Mouse (Mus musculus) hindbrain, embryonic 16.5 days (tissue): ENCODE data around the gene Mepce. TPM values are rescaled to one million over a fixed set of nuclear protein-coding genes. Genes with fewer than 3 reads are reported as not detected.

Experiments
- ATAC-seq: fragments of 200-750 bp; cut with Nextera tagmentation; 2 replicates; pipeline ENCODE4 v1.8.0; 2017; ENCODE audit warnings: moderate TSS enrichment, moderate library complexity
- H3K27ac ChIP-seq: fragments of 300-500 bp; sonication (generic); 2 replicates; pipeline ENCODE4 v1.5.1; 2014; ENCODE audit warnings: low read depth, mild to moderate bottlenecking, control low read depth, low read length, moderate library complexity
- H3K27me3 ChIP-seq: fragments of 300-500 bp; sonication (generic); replicated peaks from 2 replicates; pipeline ENCODE4 v1.6.1; 2014; ENCODE audit warnings: low read length; ENCODE audit not compliant: control insufficient read depth, insufficient read depth
- H3K36me3 ChIP-seq: fragments of 300-500 bp; sonication (generic); 2 replicates; pipeline ENCODE4 v1.6.1; 2014; ENCODE audit warnings: mild to moderate bottlenecking, low read length, moderate library complexity, mixed read lengths; ENCODE audit not compliant: control insufficient read depth, insufficient read depth
- H3K4me1 ChIP-seq: fragments of 300-500 bp; sonication (generic); 2 replicates; pipeline ENCODE4 v1.6.1; 2014; ENCODE audit warnings: low read depth, low read length; ENCODE audit not compliant: control insufficient read depth, insufficient read depth
- H3K4me2 ChIP-seq: fragments of 300-500 bp; sonication (generic); 2 replicates; pipeline ENCODE4 v1.6.1; 2014; ENCODE audit warnings: mild to moderate bottlenecking, low read length, control low read depth, moderate library complexity
- H3K4me3 ChIP-seq: fragments of 300-500 bp; sonication (generic); 2 replicates; pipeline ENCODE4 v1.5.1; 2014; ENCODE audit warnings: mild to moderate bottlenecking, low read length, control low read depth, moderate library complexity
- H3K9ac ChIP-seq: fragments of 300-500 bp; sonication (generic); 2 replicates; pipeline ENCODE4 v1.6.1; 2014; ENCODE audit warnings: low read depth, mild to moderate bottlenecking, control low read depth, low read length, moderate library complexity
- H3K9me3 ChIP-seq: fragments of 300-500 bp; sonication (generic); 2 replicates; pipeline ENCODE4 v1.6.1; 2014; ENCODE audit warnings: mild to moderate bottlenecking, low read length, moderate library complexity; ENCODE audit not compliant: control insufficient read depth
- WGBS: fragments of 180-500 bp; shearing (Covaris S2); extraction: QIAGEN DNeasy Blood & Tissue Kit; methylation state at CpG from one replicate; pipeline ENCODE4 v1.1.7; 2014; 5-methylcytosine and 5-hydroxymethylcytosine counted together
- polyA plus RNA-seq: library from polyadenylated mRNA; unstranded; fragments of >200 nt; fragmentation: Nextera tagmentation; extraction: Ambion mirVana; gene quantifications from 2 replicates; pipeline ENCODE4 v1.2.1, GENCODE M21; 2015

The Mepce gene
- polyA plus RNA-seq, 1 experiment from 2014 or later: 12.2 TPM

DNA sequence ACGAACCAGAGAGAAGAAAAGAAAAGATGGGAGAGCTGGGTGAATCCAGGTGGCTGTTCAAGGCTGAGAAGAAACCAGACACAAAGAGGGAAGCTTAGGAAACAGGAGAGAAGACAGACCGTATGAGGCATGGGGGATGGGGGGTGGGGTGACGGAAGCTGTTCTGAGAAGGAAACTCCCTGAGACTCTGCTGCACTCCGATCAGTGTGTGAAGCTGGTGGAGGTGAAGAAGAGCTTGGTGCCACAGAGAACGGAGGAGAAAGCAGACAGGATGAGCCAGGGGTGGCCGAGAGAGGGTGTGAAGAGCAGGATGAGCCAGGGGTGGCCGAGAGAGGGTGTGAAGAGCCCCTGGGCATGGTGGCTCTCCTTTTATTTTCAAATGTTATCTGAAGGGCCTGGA, 39.0 kb upstream of the Mepce start:
- H3K4me1 ChIP-seq: no peaks in the 10 kb centered on the region
- no peak overlapping the region for H3K4me2 ChIP-seq
- no peaks in the 10 kb centered on the region for H3K27me3 ChIP-seq
- no peak overlapping the region for H3K27ac ChIP-seq
- no peak overlapping the region for H3K4me3 ChIP-seq
- H3K36me3 ChIP-seq: no peaks in the 10 kb centered on the region
- no peak overlapping the region for H3K9ac ChIP-seq
- no peaks in the 10 kb centered on the region for H3K9me3 ChIP-seq
- ATAC-seq: no peak
- WGBS: 78% methylated on average over 7 of the region's 7 CpGs

DNA sequence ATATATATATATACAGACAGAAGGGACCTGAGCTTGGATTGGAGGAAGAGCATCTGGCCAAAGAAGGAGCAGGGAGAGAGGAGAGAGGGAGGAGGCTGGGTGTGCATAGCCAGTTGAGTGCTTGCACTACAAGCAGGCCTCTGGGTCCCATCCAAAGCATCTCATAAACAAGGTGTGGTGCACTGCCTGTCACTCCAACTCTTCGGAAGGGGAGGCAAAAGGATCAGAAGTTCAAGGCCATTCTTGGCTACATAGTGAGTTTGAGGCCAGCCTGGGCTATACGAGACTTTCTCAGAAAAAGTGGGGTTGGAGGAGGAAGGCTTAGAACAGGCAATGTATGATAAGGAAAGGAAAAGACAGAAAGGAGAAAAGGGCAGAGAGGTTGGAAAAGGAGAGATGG, 38.5 kb upstream of the Mepce start:
- WGBS: 92% methylated on average over 2 of the region's 2 CpGs
- no peak for ATAC-seq
- H3K4me1 ChIP-seq: no peaks in the 10 kb centered on the region

DNA sequence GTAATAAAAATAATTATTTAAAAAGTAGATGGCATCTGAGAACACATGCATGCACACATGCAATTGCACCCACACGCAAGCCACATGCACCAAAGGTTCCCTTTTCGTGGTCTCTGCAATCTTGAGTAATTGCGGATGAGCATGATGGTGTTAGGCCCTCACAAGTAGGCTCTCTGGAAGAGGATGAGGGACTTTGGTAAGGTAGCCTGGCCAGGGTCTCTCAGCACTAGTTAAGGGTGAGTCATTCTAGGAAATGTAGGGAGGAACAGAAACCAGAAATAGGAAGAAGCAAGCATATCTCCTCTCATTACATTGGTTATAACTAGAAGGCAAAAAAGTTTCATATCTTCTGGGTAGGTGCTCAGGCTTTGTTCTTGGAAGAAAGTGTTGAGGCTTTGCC, 37.6 kb upstream of the Mepce start:
- H3K36me3 ChIP-seq: no peaks in the 10 kb centered on the region
- H3K27me3 ChIP-seq: no peaks in the 10 kb centered on the region
- no peaks in the 10 kb centered on the region for H3K4me1 ChIP-seq
- H3K4me3 ChIP-seq: no peak overlapping the region
- H3K4me2 ChIP-seq: no peak overlapping the region
- no peak for ATAC-seq
- 87% methylated on average over 3 of the region's 3 CpGs for WGBS
- H3K9ac ChIP-seq: no peak overlapping the region
- H3K9me3 ChIP-seq: no peaks in the 10 kb centered on the region
- H3K27ac ChIP-seq: no peak overlapping the region

More for the DNA sequence above, 38.5 kb upstream of the Mepce start:
- H3K36me3 ChIP-seq: no peaks in the 10 kb centered on the region
- H3K9ac ChIP-seq: no peak overlapping the region
- no peak overlapping the region for H3K27ac ChIP-seq
- H3K27me3 ChIP-seq: no peaks in the 10 kb centered on the region
- H3K9me3 ChIP-seq: no peaks in the 10 kb centered on the region
- no peak overlapping the region for H3K4me2 ChIP-seq
- no peak overlapping the region for H3K4me3 ChIP-seq

DNA sequence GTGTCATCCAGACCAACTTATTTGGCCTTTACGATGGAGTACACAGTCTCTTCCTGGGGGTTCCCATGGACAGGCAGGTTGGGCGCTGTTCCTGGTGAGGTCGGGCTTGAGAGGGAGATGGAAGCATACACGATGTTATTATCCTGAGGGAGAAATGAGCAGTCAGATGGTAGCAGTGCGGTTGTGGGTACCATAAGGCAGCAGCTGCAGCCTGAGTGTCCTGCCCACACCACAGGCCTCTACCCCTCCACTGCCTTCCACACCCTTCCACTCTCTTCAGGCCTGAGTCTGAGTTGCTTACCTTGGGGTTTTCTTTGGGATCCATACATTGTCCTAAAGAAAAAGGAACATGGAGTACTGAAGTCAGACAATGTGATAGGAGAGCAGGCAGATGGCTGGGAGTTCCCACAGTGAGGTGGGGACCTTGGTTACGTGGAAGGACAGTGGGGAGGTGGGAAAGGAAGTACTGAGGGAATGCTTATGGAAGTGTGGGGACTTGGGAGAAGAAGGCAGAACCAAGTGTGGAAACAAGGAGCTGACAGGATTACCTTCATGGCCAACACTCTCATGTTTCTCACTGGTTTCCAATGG, 36.1 kb upstream of the Mepce start:
- no peaks in the 10 kb centered on the region for H3K36me3 ChIP-seq
- no peak overlapping the region for H3K4me3 ChIP-seq
- no peak for ATAC-seq
- WGBS: 89% methylated on average over 6 of the region's 6 CpGs
- H3K4me1 ChIP-seq: no peaks in the 10 kb centered on the region
- no peak overlapping the region for H3K27ac ChIP-seq
- no peak overlapping the region for H3K4me2 ChIP-seq
- H3K9ac ChIP-seq: no peak overlapping the region
- H3K9me3 ChIP-seq: no peaks in the 10 kb centered on the region
- H3K27me3 ChIP-seq: no peaks in the 10 kb centered on the region

- 79% methylated on average over 1 of the region's 1 CpGs for WGBS
- ATAC-seq: no peak
- H3K27me3 ChIP-seq: no peaks in the 10 kb centered on the region
- H3K27ac ChIP-seq: no peak overlapping the region
- no peak overlapping the region for H3K4me3 ChIP-seq
- no peak overlapping the region for H3K9ac ChIP-seq
- H3K4me1 ChIP-seq: no peaks in the 10 kb centered on the region
- H3K9me3 ChIP-seq: no peaks in the 10 kb centered on the region
- no peak overlapping the region for H3K4me2 ChIP-seq
- no peaks in the 10 kb centered on the region for H3K36me3 ChIP-seq
Measured at GRCm38 (mm10) chr5:137822602-137823001, 35.1 kb upstream of the Mepce start.

- Histone ChIP-seq H3K9ac (no peak overlapping the region), H3K4me2 (no peak overlapping the region), H3K27ac (no peak overlapping the region), H3K4me3 (no peak overlapping the region), H3K4me1 (no peaks in the 10 kb centered on the region), H3K27me3 (no peaks in the 10 kb centered on the region), H3K9me3 (no peaks in the 10 kb centered on the region), H3K36me3 (no peaks in the 10 kb centered on the region)
- ATAC-seq: no peak
- 70% methylated on average over 4 of the region's 4 CpGs for WGBS
Measured at GRCm38 (mm10) chr5:137822126-137822525, 34.7 kb upstream of the Mepce start.

- Histone ChIP-seq H3K9me3 (no peaks in the 10 kb centered on the region), H3K27ac (no peak overlapping the region), H3K9ac (no peak overlapping the region), H3K4me3 (no peak overlapping the region), H3K4me1 (no peaks in the 10 kb centered on the region), H3K27me3 (no peaks in the 10 kb centered on the region), H3K4me2 (no peak overlapping the region), H3K36me3 (no peaks in the 10 kb centered on the region)
- no peak for ATAC-seq
- 75% methylated on average over 4 of the region's 4 CpGs for WGBS
Measured at GRCm38 (mm10) chr5:137817466-137818222, 30.2 kb upstream of the Mepce start.

DNA sequence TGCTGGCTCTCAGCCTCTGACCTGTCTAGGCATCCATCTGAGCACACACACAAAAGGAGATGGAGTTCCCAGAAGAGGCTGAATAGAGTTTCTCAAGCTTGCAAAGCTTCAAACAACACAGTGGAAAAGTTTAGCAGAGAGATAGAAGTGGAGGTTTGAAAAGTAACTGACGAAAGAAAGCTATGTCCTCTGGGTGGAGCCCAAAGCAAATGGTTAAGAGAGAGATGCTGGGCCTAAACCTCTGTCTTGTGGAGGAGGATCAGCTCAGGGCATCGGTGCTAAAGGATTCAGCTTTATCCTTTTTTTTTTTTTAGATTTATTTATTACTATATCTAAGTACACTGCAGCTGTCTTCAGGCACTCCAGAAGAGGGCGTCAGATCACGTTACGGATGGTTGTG, 20.9 kb upstream of the Mepce start:
- Histone ChIP-seq H3K27ac (no peak overlapping the region), H3K4me2 (no peak overlapping the region), H3K9ac (no peak overlapping the region), H3K9me3 (no peaks in the 10 kb centered on the region), H3K36me3 (no peaks in the 10 kb centered on the region), H3K4me3 (no peak overlapping the region), H3K4me1 (no peaks in the 10 kb centered on the region), H3K27me3 (no peaks in the 10 kb centered on the region)
- 85% methylated on average over 5 of the region's 5 CpGs for WGBS
- no peak for ATAC-seq

- no peak for ATAC-seq
- H3K4me2 ChIP-seq: no peak overlapping the region
- H3K9ac ChIP-seq: no peak overlapping the region
- H3K27ac ChIP-seq: no peak overlapping the region
- H3K4me1 ChIP-seq: no peaks in the 10 kb centered on the region
- H3K36me3 ChIP-seq: no peaks in the 10 kb centered on the region
- H3K9me3 ChIP-seq: no peaks in the 10 kb centered on the region
- no peaks in the 10 kb centered on the region for H3K27me3 ChIP-seq
- no peak overlapping the region for H3K4me3 ChIP-seq
- WGBS: 92% methylated on average over 1 of the region's 1 CpGs
Measured at GRCm38 (mm10) chr5:137806158-137806557, 18.7 kb upstream of the Mepce start.
